Mouse (Mus musculus) olfactory bulb, adult 2 months (tissue): ENCODE measurements around the gene Lsm7.

Experiments used
- CTCF ChIP-seq: fragments of 200-500 bp; IDR thresholded peaks from 2 replicates; pipeline ENCODE4 v1.5.1; 2012; ENCODE audit warnings: low read depth, mild to moderate bottlenecking, low read length, moderate library complexity; ENCODE audit not compliant: insufficient read depth
- POLR2A ChIP-seq: fragments of 200-500 bp; IDR thresholded peaks from 2 replicates; pipeline ENCODE4 v1.6.1; 2012; ENCODE audit warnings: mild to moderate bottlenecking, low read depth, low read length, moderate library complexity; ENCODE audit not compliant: insufficient read depth

DNA sequence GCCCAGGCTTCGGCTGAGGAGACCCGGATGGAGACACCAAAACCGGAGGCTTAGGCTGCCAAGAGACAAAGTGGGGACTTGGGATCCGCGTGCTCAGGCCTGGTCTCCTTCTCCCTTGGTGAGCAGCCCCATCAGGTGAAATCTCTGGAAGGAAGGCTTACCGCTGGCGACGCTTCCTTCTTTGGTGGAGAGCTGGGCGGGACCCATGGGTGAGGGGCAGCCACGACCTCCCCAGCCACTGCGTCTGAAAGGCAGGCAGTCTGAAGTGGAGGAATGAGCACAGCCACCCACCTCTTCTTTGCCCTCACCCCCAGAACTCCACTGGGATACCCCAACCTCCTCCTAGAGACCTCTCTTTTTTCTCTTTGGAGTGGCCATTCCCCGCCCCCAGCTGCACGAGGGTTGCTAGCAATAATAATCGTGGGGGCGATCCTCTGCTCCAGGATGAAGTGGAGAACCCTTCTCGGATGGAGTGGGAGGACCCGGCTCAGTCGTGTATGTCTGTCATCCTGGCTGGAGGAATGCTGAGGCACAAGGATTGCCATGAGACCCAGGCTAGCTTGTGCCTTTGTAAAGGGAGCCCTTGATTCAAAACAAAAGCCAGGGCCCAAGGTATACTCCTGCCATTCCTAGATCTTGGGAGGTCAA, 45.9 kb downstream of the Lsm7 start:
- TF ChIP-seq POLR2A (no peak), CTCF (no peak)
